Mouse (Mus musculus): Measurements from ENCODE around the gene Sipa1l1. TPM values are rescaled to one million over a fixed set of nuclear protein-coding genes. Genes with fewer than 3 reads are reported as not detected.
"Not testable (repeated sequence)": the region's sequence is repeated elsewhere in the genome, so short reads cannot be mapped to it uniquely, and the experiment has no call there.

Sipa1l1 gene
- total RNA-seq, 1 experiment from 2014 or later = 41.3 TPM

DNA sequence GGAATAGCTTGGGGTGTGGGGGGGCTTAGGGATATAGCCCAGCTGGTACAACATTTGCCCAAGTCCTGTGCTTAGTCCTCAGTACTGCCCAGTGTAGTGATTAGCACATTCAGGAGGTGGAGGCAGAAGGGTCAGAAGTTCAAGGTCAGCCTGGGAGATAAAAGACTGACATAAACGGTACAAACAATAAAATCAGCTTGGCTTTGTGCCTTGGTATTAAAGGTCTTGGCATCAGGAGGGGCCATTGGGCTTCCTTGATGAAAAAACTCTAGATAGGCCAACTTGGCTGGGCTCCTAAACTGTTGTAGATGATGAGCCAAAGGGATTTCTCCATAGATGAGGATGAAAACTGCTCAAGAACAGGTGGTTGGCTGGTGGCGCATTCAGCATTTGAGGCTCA lies 283.3 kb downstream of the Sipa1l1 start:
- no peak for ATAC-seq (replicated peaks; ENCODE audit: low read depth, poor library complexity, severe bottlenecking)

- ATAC-seq (replicated peaks; ENCODE audit: low read depth, poor library complexity, severe bottlenecking) = no peak
Observed at GRCm38 (mm10) chr12:82454415-82454814, 285.3 kb downstream of the Sipa1l1 start.

DNA sequence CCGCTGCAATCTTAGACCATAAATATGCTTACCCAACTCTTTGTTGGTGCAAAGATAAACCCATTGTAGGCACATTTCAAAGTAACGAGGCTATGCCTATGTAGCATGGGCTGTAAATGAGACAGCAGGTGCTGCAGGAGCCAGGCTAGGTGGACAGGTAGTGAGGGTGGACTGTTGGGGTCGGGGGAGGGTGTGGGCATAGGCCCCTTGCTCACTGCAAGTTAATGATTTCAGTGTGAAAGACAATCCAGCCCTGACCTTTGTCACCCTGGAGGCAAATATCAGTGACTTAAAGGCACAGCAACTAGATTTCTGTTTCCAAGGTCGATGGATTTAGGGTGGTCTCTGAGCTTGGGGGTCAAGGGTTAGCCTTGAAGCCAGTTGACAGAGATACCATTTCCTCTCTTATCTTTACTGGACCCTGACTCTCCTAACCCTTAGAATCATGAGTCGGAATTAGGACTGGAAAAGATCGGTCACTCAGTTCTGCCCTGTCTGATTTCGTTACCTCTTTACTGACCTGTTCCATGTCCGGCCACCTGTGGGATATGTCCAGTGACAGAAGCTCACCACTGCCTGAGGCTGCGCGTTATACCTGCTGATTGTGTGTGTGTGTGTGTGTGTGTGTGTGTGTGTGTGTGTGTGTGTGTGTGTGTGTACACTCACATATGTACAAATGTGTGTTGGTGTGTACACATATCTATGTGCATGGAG lies 286.7 kb downstream of the Sipa1l1 start:
- no peak for ATAC-seq (replicated peaks; ENCODE audit: low read depth, poor library complexity, severe bottlenecking)

GRCm38 (mm10) chr12:82456414-82456805 lies 287.3 kb downstream of the Sipa1l1 start:
- no peak for ATAC-seq (replicated peaks; ENCODE audit: low read depth, poor library complexity, severe bottlenecking)

- no peak for ATAC-seq (replicated peaks; ENCODE audit: low read depth, poor library complexity, severe bottlenecking)
Observed at GRCm38 (mm10) chr12:82457609-82458008, 288.5 kb downstream of the Sipa1l1 start.

DNA sequence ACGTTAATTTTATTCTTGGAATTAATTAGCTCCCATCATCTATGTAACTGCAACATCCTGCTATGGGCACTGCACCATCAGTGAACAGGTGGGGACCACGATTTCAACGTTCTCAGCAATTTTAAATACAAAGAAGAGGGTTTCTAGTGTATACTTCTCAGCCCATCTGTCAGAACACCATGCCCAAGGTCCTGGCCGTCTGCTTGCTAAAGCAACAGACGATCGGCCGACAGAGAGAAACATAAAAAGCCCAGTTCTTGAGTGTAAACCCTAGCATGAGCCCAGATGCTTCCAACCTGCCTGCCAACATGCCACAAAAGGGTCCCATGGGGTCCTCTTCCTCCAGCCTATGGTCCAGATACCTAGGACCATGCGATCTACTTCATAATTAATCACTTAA lies 288.9 kb downstream of the Sipa1l1 start:
- ATAC-seq (replicated peaks; ENCODE audit: low read depth, poor library complexity, severe bottlenecking) = no peak

GRCm38 (mm10) chr12:82467234-82467633 lies 298.1 kb downstream of the Sipa1l1 start:
- ATAC-seq (replicated peaks; ENCODE audit: low read depth, poor library complexity, severe bottlenecking) = no peak

DNA sequence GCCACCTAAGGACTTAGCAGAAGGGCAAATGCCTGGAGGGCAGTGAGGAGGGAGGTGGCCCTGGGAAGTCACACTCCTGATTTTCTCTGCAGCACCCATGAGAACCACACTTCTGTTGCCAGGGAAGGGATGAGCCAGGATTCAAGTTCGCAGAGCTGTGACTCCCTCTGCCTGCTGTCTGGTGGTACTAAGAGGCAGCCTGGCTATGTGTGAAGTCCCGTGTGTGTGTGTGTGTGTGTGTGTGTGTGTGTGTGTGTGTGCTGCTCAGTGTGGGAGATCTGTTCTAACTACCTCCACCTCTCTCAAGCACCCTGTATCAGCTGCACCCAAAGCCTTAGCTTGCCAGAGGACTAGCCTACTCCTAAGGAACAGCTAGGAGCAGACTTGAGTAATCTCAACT lies 298.5 kb downstream of the Sipa1l1 start:
- ATAC-seq (replicated peaks; ENCODE audit: low read depth, poor library complexity, severe bottlenecking) = no peak

GRCm38 (mm10) chr12:82468416-82468815 lies 299.3 kb downstream of the Sipa1l1 start:
- no peak for ATAC-seq (replicated peaks; ENCODE audit: low read depth, poor library complexity, severe bottlenecking)

GRCm38 (mm10) chr12:82469706-82470361 lies 300.7 kb downstream of the Sipa1l1 start:
- ATAC-seq (replicated peaks; ENCODE audit: low read depth, poor library complexity, severe bottlenecking) = peak; percentile 91

- ATAC-seq (replicated peaks; ENCODE audit: low read depth, poor library complexity, severe bottlenecking) = peak; percentile 61
Observed at GRCm38 (mm10) chr12:82470362-82470936, 301.3 kb downstream of the Sipa1l1 start.

DNA sequence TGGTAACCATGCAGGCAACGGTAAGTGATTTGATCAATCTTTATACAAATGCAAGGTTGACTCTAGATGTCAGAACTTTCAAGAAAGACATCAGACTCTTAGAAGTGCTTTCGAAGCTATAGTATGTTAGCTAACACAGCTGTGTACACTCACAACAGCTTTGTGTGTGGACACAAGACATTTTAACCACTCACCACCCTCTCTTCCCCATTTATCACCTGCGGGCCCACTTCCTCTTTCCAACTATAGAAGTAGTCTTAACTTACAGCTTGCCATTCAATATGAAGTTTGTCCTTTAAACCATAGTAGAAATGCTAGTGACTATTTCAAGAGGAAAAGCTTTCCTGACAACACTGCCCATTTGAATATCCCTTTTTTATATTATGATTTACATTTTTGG lies 303.7 kb downstream of the Sipa1l1 start:
- peak; percentile 42; the same call in 1 of the 2 replicates for ATAC-seq (replicated peaks; ENCODE audit: low read depth, poor library complexity, severe bottlenecking)

DNA sequence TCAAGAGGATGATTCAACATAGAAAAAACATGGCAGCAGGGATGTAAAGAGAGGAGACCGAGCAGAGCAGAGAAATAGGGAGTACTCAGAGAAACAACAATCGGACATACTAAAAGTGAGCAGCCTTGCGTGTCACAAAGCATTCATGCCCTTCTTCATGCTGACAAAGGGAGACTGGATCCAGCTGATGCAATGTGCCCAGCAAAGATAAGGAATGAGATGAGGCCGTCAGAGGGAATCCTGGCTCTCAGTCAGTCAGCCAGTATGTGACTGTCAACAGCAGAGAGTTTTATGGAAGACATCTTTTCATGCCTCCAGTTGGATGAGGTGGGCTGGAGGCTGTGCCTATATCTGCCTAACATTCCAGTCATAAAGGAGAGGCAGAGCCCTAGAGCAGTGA lies 304.1 kb downstream of the Sipa1l1 start:
- no peak for ATAC-seq (replicated peaks; ENCODE audit: low read depth, poor library complexity, severe bottlenecking)

- ATAC-seq (replicated peaks; ENCODE audit: low read depth, poor library complexity, severe bottlenecking) = no peak
Observed at GRCm38 (mm10) chr12:82474409-82474808, 305.3 kb downstream of the Sipa1l1 start.

GRCm38 (mm10) chr12:82476028-82476427 lies 306.9 kb downstream of the Sipa1l1 start:
- no peak for ATAC-seq (replicated peaks; ENCODE audit: low read depth, poor library complexity, severe bottlenecking)

DNA sequence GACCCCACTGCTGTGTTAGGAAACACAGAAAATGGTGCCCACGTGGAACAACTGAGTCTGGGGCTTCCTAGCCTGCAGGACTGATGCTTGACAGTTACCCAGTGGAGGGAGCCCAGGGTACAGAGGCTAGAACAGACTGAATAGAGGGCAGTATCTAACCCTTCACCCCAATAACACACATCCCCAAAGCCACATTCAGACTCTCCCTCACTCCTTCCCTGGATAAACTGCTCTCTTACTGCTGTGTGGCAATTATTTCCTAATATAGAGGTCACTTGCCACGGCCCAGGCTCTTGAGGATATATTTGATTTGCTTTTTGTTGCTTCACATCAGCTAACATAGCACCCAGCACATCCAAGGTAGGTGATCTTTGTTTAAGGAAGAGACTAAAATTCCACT lies 307.5 kb downstream of the Sipa1l1 start:
- ATAC-seq (replicated peaks; ENCODE audit: low read depth, poor library complexity, severe bottlenecking) = no peak

- no peak for ATAC-seq (replicated peaks; ENCODE audit: low read depth, poor library complexity, severe bottlenecking)
Observed at GRCm38 (mm10) chr12:82477826-82478225, 308.7 kb downstream of the Sipa1l1 start.

- ATAC-seq (replicated peaks; ENCODE audit: low read depth, poor library complexity, severe bottlenecking) = no peak
Observed at GRCm38 (mm10) chr12:82478256-82478655, 309.1 kb downstream of the Sipa1l1 start.

- no peak for ATAC-seq (replicated peaks; ENCODE audit: low read depth, poor library complexity, severe bottlenecking)
Observed at GRCm38 (mm10) chr12:82479393-82479792, 310.3 kb downstream of the Sipa1l1 start.

- not testable (repeated sequence) for ATAC-seq (replicated peaks; ENCODE audit: low read depth, poor library complexity, severe bottlenecking)
Observed at GRCm38 (mm10) chr12:82480425-82480824, 311.3 kb downstream of the Sipa1l1 start.

DNA sequence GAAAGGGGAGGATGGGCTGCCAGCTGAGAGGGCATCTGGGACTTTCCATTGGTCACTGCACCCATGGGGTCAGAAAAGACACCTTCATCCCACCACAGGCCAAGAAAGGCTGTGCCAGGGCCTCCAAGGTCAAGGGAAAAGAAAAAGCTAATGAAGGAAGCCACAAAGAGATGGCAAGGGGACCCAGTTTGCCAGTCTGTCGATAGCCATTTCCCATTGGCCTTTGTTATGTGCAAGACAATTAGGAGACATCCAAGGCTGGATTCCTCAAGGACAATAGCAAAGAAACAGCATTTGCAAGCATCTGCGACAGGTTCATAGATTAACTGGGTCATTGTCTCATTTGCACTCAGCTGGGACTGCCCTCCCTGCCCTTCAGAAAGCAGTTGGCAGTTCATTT lies 316.3 kb downstream of the Sipa1l1 start:
- ATAC-seq (replicated peaks; ENCODE audit: low read depth, poor library complexity, severe bottlenecking) = no peak

Measured in common myeloid progenitor, adult 5-6 weeks (primary cell).